Mouse (Mus musculus) ovary, postnatal 14 days (tissue): ENCODE data around the gene Hyal2.
"Not testable (repeated sequence)": the region's sequence is repeated elsewhere in the genome, so short reads cannot be mapped to it uniquely, and the experiment has no call there.

Experiments
- DNase-seq: peaks from one replicate; pipeline ENCODE4 v3.0.0; 2022; ENCODE audit warnings: low spot score

The Hyal2 gene

DNA sequence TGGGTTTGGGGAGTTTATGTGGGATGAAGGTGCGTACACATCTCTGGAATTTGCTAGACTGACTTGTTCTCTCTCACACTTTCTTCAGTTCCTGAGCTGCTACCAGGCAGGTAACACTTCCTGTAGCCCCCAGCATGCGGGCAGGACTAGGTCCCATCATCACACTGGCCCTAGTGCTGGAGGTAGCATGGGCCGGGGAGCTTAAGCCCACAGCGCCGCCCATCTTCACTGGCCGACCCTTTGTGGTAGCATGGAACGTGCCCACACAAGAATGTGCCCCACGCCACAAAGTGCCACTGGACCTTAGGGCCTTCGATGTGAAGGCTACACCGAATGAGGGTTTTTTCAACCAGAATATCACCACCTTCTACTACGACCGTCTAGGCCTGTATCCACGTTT lies 2.3 kb downstream of the Hyal2 start:
- DNase-seq, result no peak

DNA sequence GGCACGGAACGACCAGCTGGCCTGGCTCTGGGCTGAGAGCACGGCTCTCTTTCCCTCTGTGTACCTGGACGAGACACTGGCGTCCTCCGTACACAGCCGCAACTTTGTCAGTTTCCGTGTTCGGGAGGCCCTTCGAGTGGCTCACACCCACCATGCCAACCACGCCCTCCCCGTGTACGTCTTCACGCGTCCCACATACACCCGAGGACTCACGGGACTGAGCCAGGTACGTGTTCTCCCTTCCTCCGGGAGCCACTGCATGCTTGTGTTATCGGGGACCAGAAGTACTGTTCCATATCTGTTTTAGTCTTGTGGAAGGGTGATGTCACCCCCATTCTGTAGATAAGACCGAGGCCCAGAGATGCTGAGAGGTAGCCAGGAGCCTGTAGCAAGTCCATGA lies 3.1 kb downstream of the Hyal2 start:
- DNase-seq, result no peak

DNA sequence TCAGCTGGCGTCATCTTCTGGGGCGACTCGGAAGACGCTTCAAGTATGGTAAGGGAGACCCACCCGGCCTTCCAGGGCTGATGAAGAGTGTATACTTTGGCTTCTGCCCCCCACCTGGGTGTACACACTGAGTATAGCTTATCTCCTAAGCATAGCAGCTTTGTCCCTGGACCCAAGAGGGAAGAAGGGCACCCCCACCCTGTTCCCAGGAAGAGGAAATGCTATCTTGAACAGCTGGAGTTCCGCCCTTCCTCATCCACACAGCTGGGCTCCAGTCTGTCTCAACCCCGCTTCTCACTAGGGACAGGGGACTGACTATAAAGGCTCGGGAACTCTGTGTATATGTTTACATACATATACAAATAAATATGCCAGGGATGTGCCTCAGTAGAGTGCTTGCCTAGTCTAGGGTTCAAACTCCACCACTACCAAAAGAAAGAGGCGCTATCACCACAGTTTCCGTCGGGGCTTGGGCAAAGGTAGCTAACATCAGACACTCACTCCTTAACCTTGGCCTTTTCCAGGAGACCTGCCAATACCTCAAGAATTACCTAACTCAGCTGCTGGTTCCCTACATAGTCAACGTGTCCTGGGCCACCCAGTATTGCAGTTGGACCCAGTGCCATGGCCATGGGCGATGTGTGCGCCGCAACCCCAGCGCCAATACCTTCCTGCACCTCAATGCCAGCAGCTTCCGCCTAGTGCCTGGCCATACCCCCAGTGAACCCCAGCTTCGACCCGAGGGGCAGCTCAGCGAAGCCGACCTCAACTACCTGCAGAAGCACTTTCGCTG lies 4.0 kb downstream of the Hyal2 start:
- no peak for DNase-seq

DNA sequence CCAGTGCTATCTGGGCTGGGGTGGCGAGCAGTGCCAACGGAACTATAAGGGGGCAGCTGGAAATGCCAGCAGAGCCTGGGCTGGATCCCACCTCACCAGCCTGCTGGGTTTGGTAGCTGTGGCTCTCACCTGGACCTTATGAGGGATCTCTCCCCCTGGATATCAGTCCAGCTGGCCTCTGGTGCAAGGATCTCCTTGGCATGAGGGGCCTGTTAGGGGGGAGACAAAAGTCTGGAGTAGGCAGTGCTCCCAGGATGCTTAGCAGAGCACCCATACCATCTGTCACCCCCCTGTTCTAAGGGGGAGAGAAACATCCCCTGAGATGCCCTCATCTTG lies 4.5 kb downstream of the Hyal2 start:
- DNase-seq, result no peak

DNA sequence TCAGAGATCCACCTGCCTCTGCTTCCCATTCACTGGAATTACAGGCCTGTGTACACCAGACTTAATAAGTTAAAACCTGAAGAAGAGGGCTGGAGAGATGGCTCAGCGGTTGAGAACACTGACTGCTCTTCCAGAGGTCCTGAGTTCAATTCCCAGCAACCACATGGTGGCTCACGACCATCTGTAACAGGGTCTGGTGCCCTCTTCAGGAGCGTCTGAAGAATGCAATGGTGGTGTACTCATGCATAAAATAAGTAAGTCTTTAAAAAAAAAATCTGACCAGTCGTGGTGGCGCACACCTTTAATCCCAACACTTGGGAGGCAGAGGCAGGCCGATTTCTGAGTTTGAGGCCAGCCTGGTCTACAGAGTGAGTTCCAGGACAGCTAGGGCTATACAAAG lies 6.0 kb downstream of the Hyal2 start:
- not testable (repeated sequence) for DNase-seq

DNA sequence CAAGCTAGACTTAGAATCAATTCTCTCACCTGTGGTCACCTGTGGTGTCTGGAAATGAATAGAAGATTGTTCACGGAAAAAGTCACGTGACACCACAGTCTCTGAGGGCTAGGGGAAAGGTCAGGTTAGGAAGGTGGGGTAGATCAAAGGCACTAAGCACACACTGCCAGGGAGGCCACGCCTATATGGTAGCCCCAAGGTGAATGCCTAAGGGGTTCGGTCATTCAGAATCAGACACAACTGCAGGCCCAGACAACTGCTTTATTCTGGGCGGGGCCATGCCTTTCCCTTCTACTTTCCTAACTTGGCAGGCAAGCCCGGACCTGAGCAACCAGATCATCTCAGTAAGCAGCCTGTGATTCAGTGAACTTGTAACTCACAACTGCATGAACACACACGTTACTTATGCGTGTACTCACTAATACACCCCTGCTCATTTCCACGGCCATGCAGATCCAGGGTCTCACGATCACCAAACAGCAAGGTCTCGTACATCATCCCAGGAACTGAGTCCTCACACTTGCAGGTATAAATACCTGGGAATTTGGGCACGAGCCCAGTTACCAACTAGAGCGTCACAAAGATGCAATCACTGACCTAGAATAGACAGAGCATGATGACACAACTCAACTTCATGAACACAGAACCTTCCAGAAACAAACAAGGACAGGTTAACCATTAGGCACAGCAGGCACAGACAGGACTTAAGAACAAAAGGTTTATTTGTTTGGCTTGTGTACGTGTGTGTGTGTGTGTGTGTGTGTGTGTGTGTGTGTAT lies 8.0 kb downstream of the Hyal2 start:
- no peak for DNase-seq

DNA sequence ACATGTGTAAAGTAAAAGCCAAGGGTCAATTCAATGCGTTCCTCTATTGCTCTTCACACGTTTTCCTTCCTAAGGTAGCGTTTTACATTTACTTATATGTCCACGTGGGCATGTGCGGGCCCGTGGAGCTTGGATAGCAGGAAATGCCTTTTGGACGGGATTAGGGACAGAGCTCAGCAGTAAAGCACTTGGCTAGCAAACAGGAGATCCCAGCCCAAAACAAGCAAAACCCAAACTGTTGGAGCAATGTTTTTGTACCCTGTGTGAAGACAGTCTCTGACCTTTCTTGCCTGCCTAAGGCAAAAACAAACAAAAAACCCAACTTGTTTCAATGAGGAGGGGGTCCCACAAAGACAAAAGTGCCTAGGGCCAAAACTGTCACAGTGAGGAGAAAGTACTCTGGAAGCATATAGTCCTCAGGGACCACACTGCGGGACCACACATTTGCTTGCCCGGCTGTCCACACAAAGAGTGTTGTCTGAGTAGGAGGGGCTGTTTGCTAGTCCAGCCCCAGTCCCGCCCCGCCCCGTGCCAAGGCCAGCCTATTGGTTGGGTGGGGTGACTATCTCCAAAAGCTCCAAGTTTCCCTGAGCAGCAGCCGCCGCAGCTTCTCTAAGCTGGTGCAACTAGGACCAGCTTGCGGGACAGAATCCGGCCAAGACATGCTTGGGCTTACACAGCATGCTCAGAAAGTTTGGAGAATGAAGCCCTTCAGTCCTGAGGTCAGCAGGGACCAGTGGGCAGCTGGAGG lies 8.8 kb downstream of the Hyal2 start, which contains the start of gene Hyal1:
Gene Hyal1 (plus strand): TSS at position 571 of the 751 bp plus-strand sequence.
- DNase-seq, result peak; percentile 73

DNA sequence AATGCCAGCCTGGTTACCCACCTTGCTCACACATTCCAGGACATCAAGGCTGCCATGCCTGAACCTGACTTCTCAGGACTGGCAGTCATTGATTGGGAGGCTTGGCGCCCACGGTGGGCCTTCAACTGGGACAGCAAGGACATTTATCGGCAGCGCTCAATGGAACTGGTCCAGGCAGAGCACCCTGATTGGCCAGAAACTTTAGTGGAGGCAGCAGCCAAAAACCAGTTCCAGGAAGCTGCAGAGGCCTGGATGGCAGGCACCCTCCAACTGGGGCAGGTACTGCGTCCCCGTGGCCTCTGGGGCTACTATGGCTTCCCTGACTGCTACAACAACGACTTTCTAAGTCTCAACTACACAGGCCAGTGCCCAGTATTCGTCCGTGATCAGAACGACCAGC lies 10.1 kb downstream of the Hyal2 start:
- no peak for DNase-seq

DNA sequence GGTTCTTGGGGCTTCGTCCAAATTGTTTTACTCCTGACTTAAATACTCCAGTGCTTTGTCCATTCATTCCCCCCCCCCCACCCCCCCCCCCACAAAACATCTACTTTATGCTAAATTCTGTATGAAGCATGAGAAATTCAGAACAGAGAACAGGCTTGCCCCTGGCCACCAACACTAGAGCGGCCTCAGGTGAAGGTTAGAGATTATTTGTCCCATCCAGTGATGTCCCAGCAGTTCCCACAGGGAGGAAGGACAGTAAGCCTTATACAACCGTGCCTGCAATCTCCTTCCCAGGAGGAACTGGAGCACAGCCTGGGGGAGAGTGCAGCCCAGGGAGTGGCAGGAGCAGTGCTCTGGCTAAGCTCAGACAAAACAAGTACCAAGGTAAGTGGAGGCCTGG lies 10.8 kb downstream of the Hyal2 start, which contains the start of gene Naa80:
Gene Naa80 (plus strand): TSS at position 301 of the 400 bp plus-strand sequence.
- DNase-seq, result no peak

DNA sequence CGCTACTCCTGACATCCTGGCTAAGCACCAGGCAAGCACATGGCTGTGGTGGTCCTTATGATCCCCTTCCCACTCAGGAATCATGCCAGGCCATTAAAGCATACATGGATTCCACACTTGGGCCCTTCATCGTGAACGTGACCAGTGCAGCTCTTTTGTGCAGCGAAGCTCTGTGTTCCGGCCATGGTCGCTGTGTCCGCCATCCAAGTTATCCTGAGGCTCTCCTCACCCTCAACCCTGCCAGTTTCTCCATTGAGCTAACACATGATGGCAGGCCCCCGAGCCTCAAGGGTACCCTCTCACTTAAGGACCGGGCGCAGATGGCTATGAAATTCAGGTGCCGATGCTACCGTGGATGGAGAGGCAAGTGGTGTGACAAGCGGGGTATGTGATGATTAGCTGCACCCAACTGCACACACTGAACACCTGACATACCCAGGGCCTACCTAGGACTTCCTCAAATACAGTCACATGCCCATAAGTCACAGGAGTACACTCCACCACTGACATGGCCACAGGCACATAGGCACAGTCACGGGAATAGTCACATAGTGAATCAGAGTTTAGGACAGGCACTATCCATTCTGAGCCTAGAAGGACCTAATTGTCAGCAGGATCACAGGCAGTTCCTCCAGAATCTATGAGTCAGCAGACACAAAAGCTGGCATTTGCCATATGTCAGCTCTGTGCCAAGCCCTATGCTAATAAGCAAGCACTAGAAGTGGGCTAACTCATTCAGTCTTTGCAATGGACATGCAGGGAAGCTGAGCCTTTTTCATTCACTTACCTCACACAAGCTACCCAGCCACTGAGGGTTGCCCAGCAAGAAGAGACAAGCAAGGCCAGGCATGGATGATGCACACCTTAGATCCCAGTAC lies 11.5 kb downstream of the Hyal2 start:
- no peak for DNase-seq

DNA sequence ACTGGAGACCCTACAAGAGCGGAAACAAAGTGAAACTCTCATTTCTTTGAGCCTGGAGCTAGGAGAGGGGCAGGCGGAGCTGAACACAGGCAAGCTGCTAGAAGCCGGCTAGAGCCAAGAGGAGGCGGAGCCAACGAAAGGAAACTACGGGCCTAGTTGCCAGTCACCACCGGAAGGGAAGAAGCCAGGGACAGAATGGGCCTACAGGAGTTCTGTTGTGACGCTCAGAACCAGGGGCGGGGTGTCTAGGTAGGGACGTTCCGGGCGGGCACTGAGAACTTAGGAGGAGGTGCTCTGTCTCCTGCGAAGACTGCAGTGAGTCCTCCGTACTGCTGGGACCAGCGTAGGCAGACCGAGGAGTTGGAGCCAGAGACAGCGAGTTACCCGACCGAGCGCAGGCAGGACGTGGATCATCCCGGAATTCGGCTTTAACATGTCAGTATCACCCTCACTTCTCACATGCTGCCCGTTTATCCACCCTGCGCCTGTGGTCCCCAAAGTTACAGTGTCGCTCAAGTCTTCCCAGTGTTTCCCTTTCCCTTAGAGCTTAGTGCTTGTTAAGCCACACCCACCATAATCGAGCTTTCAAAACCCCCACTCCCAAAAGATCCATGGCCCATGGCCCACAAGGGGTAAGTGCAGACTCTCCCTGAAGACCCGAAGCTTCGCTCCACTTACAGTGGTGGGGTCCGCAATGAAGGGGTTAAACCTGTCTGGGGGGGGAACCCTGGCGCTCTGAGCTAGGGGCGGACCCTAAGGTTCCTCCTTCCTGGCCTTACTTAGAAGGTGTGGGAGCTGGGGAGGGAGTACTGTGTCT lies 13.0 kb downstream of the Hyal2 start, which contains the start of gene Hyal3:
Gene Hyal3 (plus strand): TSS at position 318 of the 817 bp plus-strand sequence.
- DNase-seq, result peak; percentile 85

DNA sequence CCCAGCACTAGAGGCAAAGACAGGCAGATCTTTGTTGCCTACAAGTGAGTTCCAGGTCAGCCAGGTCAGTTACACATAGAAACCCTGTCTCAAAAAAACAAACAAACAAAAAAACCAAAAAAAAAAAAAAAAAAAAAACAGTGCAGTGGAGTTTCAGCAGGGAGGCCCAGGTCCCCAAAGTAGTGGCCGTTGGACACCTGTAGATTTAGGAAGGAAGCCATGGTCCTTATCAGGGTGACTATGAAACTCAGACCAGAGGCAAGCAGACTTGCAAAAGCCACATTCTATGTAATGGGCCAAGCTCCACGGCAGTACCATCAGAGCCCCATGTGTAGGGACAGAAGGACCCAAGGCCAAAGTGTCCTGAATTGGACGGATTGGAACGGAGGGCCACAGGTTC lies 13.8 kb downstream of the Hyal2 start:
- DNase-seq, result no peak

DNA sequence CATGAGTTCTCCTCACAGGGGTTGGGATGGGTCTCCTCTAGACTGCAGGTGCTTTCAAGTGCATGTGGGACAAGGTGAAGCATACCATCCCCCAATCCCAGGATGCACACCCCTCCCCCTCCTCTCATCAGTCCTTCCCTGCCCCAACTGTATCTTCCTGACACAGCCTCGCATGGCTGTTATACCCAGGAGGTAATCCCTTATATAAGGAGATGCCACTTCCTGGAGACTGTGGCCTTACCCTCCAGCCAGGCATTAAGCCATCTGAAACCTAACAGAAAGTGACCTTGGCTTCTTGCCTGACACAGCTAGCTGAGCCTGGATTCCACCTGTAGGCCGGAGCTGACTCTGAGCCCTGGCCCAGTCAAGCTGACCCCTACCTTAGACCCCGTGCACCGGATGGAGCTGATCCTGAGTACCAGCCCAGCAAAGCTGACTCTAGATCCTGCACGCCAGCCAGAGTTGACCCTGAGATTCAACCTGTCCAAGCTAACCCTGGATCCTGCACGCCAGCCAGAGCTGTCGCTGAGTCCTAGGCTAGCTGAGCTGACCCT lies 14.8 kb downstream of the Hyal2 start:
- DNase-seq, result no peak

DNA sequence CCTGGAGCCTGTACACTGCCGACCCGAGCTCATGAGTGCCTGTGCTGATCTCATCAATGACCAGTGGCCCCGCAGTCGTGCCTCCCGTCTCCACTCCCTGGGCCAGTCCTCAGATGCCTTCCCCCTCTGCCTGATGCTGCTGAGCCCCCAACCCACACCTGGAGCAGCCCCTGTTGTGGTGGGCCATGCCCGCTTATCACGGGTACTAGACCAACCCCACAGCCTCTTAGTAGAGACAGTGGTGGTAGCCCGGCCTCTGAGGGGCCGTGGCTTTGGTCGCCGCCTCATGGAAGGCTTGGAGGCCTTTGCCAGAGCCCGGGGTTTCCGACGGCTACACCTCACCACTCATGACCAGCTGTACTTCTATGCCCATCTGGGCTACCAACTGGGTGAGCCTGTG lies 15.4 kb downstream of the Hyal2 start:
- DNase-seq, result no peak

DNA sequence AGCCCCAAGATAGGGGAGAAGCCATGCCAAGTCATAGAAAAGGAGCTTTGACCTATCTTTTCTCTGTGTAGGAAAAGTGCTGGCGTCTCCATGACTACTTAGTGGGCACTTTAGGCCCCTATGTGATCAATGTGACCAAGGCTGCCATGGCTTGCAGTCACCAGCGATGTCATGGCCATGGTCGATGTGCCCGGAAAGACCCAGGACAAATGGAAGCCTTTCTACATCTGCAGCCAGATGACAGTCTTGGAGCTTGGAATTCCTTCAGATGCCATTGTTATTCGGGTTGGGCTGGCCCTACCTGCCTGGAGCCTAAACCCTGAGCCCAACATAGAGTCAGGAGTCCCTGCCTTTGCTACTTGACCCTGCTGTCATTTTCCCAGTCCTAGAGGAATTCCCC lies 18.8 kb downstream of the Hyal2 start:
- DNase-seq, result no peak

DNA sequence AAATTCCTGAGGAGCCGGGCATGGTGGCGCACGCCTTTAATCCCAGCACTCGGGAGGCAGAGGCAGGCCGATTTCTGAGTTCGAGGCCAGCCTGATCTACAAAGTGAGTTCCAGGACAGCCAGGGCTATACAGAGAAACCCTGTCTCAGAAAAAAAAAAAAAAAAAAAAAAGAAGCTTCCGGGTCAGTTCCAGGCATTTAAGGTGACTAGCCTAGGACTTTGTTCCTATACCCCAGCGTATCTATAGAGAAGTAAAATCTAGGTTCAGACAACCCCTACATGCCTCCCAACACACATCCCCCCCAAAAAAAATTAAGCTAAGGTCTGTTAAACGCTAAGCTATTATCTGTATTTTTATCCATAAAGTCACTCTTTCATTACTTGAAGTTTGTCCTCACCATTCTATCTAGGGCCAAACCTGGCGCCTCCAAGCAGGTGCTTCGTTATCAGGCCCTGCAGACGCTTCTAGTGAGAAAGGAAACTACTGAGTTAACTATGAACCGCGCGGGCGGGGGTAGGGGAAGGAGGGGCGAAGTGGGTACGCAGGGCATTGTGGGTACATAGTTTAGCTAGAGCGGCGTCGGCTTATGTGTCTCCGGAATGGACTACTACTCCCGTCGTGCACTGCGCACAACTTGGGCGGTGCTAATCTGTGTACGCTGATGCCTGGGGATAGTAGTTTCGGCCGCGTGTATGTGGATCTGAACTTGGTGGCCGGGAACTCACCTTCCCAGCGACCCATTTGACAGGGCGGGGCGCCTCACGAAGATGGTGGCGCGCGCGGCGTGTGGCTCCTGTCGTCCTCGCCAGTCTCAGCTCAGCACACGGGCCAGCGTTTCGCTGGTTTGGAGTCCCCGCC lies 19.5 kb downstream of the Hyal2 start, which contains the start of gene Ifrd2:
Gene Ifrd2 (plus strand): TSS at position 669 of the 859 bp plus-strand sequence.
- DNase-seq, result peak; percentile 86

DNA sequence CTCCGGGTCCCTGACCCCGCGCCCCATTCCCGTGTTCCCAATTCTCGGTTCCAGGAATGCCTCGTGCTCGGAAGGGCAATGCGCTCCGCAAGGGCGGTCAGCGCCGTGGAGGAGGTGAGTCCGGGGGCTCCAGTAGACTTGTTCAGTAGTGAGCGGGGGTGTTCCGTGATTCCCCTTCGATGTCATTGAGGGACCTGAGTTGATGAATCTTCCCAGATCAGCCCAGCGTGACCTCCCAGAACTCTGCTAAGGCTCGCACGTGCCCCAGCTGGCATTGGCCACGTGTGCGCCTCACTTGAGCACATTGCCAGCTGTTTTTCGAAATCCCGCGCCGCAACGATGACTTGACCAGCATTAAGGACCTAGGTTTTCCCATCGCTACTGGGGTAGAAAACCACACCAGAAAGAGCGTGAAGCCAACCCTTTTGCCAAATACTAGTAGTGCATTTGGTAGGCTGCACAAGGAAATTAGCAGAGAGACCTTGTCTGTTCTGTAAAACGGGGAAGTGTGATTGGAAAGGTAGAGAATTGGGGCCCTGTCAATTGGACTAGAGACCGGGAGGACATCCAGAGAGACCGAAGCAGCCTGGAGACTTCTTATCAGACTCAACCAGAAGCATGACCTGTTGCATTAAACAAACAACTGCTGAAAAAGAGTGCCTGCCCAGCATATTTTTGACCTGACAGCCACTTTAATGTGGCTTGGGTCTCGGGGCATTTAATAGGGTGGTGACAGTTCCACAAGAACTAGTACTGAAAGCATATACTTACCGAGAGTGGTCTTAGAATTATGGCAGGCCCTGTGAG lies 20.3 kb downstream of the Hyal2 start:
- DNase-seq, result no peak

DNA sequence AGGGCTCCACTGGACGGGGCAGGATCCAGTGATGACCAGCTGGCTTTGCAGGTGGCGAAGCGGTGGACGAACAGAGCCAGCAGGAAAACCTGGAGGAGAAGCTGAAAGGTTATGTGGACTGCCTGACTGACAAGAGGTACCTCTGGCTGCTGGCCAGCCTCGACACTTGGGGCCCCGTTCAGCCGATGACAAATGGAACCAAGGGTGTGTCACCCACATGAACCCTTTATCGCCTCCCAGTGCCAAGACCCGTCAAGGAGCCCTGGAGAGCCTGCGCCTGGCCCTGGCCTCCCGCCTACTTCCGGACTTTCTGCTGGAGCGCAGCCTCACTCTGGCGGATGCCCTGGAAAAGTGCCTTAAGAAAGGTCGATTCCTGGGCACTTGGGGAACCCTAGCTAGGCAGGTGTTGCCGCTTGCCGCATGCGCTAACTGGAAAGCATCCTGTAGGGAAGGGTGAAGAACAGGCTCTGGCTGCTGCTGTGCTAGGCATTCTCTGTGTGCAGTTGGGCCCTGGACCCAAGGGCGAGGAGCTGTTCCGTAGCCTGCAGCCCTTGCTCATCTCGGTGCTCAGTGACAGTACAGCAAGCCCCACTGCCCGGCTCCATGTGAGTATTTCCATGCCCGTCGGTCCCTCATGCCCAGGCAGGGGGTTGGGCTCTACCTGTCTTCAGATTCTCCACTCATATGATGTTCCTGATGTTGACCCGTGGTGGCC lies 22.5 kb downstream of the Hyal2 start:
- DNase-seq, result no peak
